Mouse (Mus musculus) olfactory bulb, adult 2 months (tissue): Measurements from ENCODE around the gene Efnb3. TPM values are rescaled to one million over a fixed set of nuclear protein-coding genes. Genes with fewer than 3 reads are reported as not detected.

Experiments used
- H3K27ac ChIP-seq: fragments of 200-500 bp; 2 replicates; pipeline ENCODE4 v1.5.1; 2012; ENCODE audit warnings: low read depth, low read length; ENCODE audit not compliant: insufficient read depth
- H3K4me1 ChIP-seq: fragments of 200-500 bp; 2 replicates; pipeline ENCODE4 v1.6.1; 2012; ENCODE audit warnings: low read length; ENCODE audit not compliant: control insufficient read depth, insufficient read depth
- H3K4me3 ChIP-seq: fragments of 200-500 bp; 2 replicates; pipeline ENCODE4 v1.5.1; 2012; ENCODE audit warnings: mild to moderate bottlenecking, low read depth, low read length, moderate library complexity; ENCODE audit not compliant: insufficient read depth
- CTCF ChIP-seq: fragments of 200-500 bp; IDR thresholded peaks from 2 replicates; pipeline ENCODE4 v1.5.1; 2012; ENCODE audit warnings: low read depth, mild to moderate bottlenecking, low read length, moderate library complexity; ENCODE audit not compliant: insufficient read depth
- POLR2A ChIP-seq: fragments of 200-500 bp; IDR thresholded peaks from 2 replicates; pipeline ENCODE4 v1.6.1; 2012; ENCODE audit warnings: mild to moderate bottlenecking, low read depth, low read length, moderate library complexity; ENCODE audit not compliant: insufficient read depth
- WGBS: fragments of 180-500 bp; shearing (Covaris S2); methylation state at CpG from one replicate; pipeline ENCODE4 v1.1.7; 2018; 5-methylcytosine and 5-hydroxymethylcytosine counted together
- polyA plus RNA-seq: library from polyadenylated mRNA; stranded (reverse); fragments of >200 nt; gene quantifications from 2 replicates; pipeline ENCODE4 v1.2.4, GENCODE M21; 2012; ENCODE audit warnings: low replicate concordance; ENCODE audit not compliant: missing spikeins, insufficient read depth, insufficient read length

Efnb3 gene
- polyA plus RNA-seq, 1 experiment: not detected

GRCm38 (mm10) chr11:69513840-69514239 is 46.2 kb downstream of the Efnb3 start:
- no peak for TF ChIP-seq POLR2A
- TF ChIP-seq CTCF: no peak
- Histone ChIP-seq H3K27ac (no peak overlapping the region), H3K4me3 (no peak overlapping the region), H3K4me1 (no peaks in the 10 kb centered on the region)
- 13% methylated on average over 6 of the region's 6 CpGs for WGBS

- TF ChIP-seq POLR2A: no peak
- no peak for TF ChIP-seq CTCF
- WGBS: 74% methylated on average over 7 of the region's 7 CpGs
Observed at GRCm38 (mm10) chr11:69510796-69511496, 49.1 kb downstream of the Efnb3 start.

More at GRCm38 (mm10) chr11:69510796-69511496, 49.1 kb downstream of the Efnb3 start:
- Histone ChIP-seq H3K4me3 (no peak overlapping the region), H3K4me1 (no peaks in the 10 kb centered on the region), H3K27ac (no peak overlapping the region)

Other genes starting within 250 kb of the Efnb3 start
- gene Cntrob, start 236.4 kb downstream of the Efnb3 start, polyA plus RNA-seq: not detected in 2 replicates
- gene Trappc1, start 236.2 kb downstream of the Efnb3 start, polyA plus RNA-seq: not detected in 2 replicates
- gene Kcnab3, start 233.9 kb downstream of the Efnb3 start, polyA plus RNA-seq: not detected in 2 replicates
- not detected in 2 replicates for gene Rnf227, start 219.7 kb downstream of the Efnb3 start, polyA plus RNA-seq
- 175 and 278 TPM in 2 replicates for gene Chd3, start 190.8 kb downstream of the Efnb3 start, polyA plus RNA-seq
- gene Naa38, start 164.7 kb downstream of the Efnb3 start, polyA plus RNA-seq: not detected in 2 replicates
- gene Cyb5d1, start 164.6 kb downstream of the Efnb3 start, polyA plus RNA-seq: not detected in 2 replicates
- gene Tmem88, start 162.0 kb downstream of the Efnb3 start, polyA plus RNA-seq: not detected in 2 replicates
- gene Kdm6b, start 146.5 kb downstream of the Efnb3 start, polyA plus RNA-seq: 114 TPM in 1 of 2 replicates, not detected in the other
- not detected in 2 replicates for gene Dnah2, start 11.1 kb downstream of the Efnb3 start, polyA plus RNA-seq
- gene Wrap53, start 20.1 kb upstream of the Efnb3 start, polyA plus RNA-seq: not detected in 2 replicates
- gene Trp53, start 20.2 kb upstream of the Efnb3 start, polyA plus RNA-seq: not detected in 2 replicates
- gene Atp1b2, start 45.7 kb upstream of the Efnb3 start, polyA plus RNA-seq: 162 TPM in 1 of 2 replicates, not detected in the other
- not detected in 2 replicates for gene Shbg, start 57.7 kb upstream of the Efnb3 start, polyA plus RNA-seq
- gene Sat2, start 61.8 kb upstream of the Efnb3 start, polyA plus RNA-seq: not detected in 2 replicates
- gene Fxr2, start 72.8 kb upstream of the Efnb3 start, polyA plus RNA-seq: not detected in 2 replicates
- not detected in 2 replicates for gene Sox15, start 95.1 kb upstream of the Efnb3 start, polyA plus RNA-seq
- gene Mpdu1, start 102.4 kb upstream of the Efnb3 start, polyA plus RNA-seq: not detected in 2 replicates
- not detected in 2 replicates for gene Cd68, start 105.9 kb upstream of the Efnb3 start, polyA plus RNA-seq
- gene Eif4a1, start 112.2 kb upstream of the Efnb3 start, polyA plus RNA-seq: 796 TPM in 1 of 2 replicates, not detected in the other
- not detected in 2 replicates for gene Senp3, start 121.9 kb upstream of the Efnb3 start, polyA plus RNA-seq
- not detected in 2 replicates for gene Tnfsf13, start 125.6 kb upstream of the Efnb3 start, polyA plus RNA-seq
- not detected in 2 replicates for gene Tnfsf12, start 135.6 kb upstream of the Efnb3 start, polyA plus RNA-seq
- gene Tnfsfm13, start 135.9 kb upstream of the Efnb3 start, polyA plus RNA-seq: not detected in 2 replicates
- 105 TPM in 2 replicates for gene Polr2a, start 198.4 kb upstream of the Efnb3 start, polyA plus RNA-seq
- not detected in 2 replicates for gene Slc35g3, start 201.8 kb upstream of the Efnb3 start, polyA plus RNA-seq
- 250 TPM in 1 of 2 replicates, not detected in the other for gene Zbtb4, start 205.7 kb upstream of the Efnb3 start, polyA plus RNA-seq
- gene Chrnb1, start 235.7 kb upstream of the Efnb3 start, polyA plus RNA-seq: not detected in 2 replicates
- gene Fgf11, start 241.7 kb upstream of the Efnb3 start, polyA plus RNA-seq: not detected in 2 replicates
- gene Tmem102, start 245.4 kb upstream of the Efnb3 start, polyA plus RNA-seq: not detected in 2 replicates